Mouse (Mus musculus): ENCODE measurements around the gene Tap1. TPM values are rescaled to one million over a fixed set of nuclear protein-coding genes. Genes with fewer than 3 reads are reported as not detected.
"Not testable (repeated sequence)": the region's sequence is repeated elsewhere in the genome, so short reads cannot be mapped to it uniquely, and the experiment has no call there.

Tap1 gene
- polyA plus RNA-seq, 1 experiment from 2014 or later = 8.4 TPM

- H3K4me2 ChIP-seq (replicated peaks); H3K36me3 ChIP-seq: not testable (repeated sequence)
Measured at GRCm38 (mm10) chr17:34220401-34220800, 33.0 kb downstream of the Tap1 start.

GRCm38 (mm10) chr17:34224816-34225215 lies 37.5 kb downstream of the Tap1 start:
- 90% methylated on average over 3 of the region's 3 CpGs for WGBS
- Histone ChIP-seq H3K36me3 (no peaks in the 10 kb centered on the region), H3K9me3 (peaks cover 9% of the 10 kb centered on the region; the same call in 1 of the 2 replicates), H3K27ac (no peak overlapping the region), H3K27me3 (no peaks in the 10 kb centered on the region), H3K4me2 (replicated peaks) (no peak overlapping the region), H3K4me1 (no peaks in the 10 kb centered on the region), H3K9ac (no peak overlapping the region), H3K4me3 (no peak overlapping the region)
- no peak for ATAC-seq (ENCODE audit: low FRiP score, low read depth)

More at GRCm38 (mm10) chr17:34220401-34220800, 33.0 kb downstream of the Tap1 start:
- not testable (repeated sequence) for H3K27ac ChIP-seq; ATAC-seq (ENCODE audit: low FRiP score, low read depth); H3K9me3 ChIP-seq; H3K4me3 ChIP-seq; H3K4me1 ChIP-seq; H3K9ac ChIP-seq
- H3K27me3 ChIP-seq = peaks cover 14% of the 10 kb centered on the region
- WGBS = 85% methylated on average over 9 of the region's 16 CpGs

GRCm38 (mm10) chr17:34225426-34225825 lies 38.1 kb downstream of the Tap1 start:
- Histone ChIP-seq H3K9ac (no peak overlapping the region), H3K4me2 (replicated peaks) (no peak overlapping the region), H3K36me3 (no peaks in the 10 kb centered on the region), H3K4me3 (no peak overlapping the region), H3K27ac (no peak overlapping the region), H3K4me1 (no peaks in the 10 kb centered on the region), H3K27me3 (no peaks in the 10 kb centered on the region), H3K9me3 (peaks cover 9% of the 10 kb centered on the region; the same call in 1 of the 2 replicates)
- no peak for ATAC-seq (ENCODE audit: low FRiP score, low read depth)
- 93% methylated on average over 8 of the region's 8 CpGs for WGBS

DNA sequence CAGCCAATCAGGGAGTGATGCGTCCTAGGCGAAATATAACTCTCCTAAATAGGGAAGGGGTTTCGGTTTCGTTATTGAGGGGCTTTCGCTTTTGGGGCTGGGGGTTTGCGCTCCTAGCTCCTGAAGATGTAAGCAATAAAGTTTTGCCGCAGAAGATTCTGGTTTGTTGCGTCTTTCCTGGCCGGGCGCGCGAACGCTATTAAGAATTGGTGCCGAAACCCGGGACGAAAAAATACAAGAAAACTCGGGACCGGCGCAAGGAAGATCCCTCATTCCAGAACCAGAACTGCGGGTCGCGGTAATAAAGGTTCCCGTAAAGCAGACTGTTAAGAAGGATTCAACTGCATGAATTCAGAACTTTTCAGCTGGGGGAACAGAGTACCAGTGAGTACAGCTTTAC lies 38.6 kb downstream of the Tap1 start:
- ATAC-seq (ENCODE audit: low FRiP score, low read depth) = not testable (repeated sequence)

DNA sequence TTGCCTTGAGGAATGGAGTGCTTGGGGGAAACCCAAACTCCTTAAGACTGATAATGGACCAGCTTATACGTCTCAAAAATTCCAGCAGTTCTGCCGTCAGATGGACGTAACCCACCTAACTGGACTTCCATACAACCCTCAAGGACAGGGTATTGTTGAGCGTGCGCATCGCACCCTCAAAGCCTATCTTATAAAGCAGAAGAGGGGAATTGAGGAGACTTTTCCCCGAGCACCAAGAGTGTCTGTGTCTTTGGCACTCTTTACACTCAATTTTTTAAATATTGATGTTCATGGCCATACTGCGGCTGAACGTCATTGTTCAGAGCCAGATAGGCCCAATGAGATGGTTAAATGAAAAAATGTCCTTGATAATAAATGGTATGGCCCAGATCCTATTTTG lies 43.6 kb downstream of the Tap1 start:
- H3K4me1 ChIP-seq; H3K27ac ChIP-seq; ATAC-seq (ENCODE audit: low FRiP score, low read depth); H3K27me3 ChIP-seq; H3K9me3 ChIP-seq; H3K4me2 ChIP-seq (replicated peaks); H3K4me3 ChIP-seq; H3K9ac ChIP-seq; H3K36me3 ChIP-seq: not testable (repeated sequence)
- WGBS = 94% methylated on average over 9 of the region's 9 CpGs

More for the DNA sequence above, 38.6 kb downstream of the Tap1 start:
- H3K27me3 ChIP-seq; H3K4me3 ChIP-seq; H3K27ac ChIP-seq; H3K4me1 ChIP-seq; H3K9me3 ChIP-seq; H3K4me2 ChIP-seq (replicated peaks); H3K36me3 ChIP-seq; H3K9ac ChIP-seq: not testable (repeated sequence)
- 97% methylated on average over 15 of the region's 23 CpGs for WGBS

GRCm38 (mm10) chr17:34232021-34232420 lies 44.7 kb downstream of the Tap1 start:
- 83% methylated on average over 7 of the region's 7 CpGs for WGBS

GRCm38 (mm10) chr17:34234926-34235325 lies 47.6 kb downstream of the Tap1 start:
- Histone ChIP-seq H3K27ac (no peak overlapping the region), H3K4me2 (replicated peaks) (no peak overlapping the region), H3K9me3 (no peaks in the 10 kb centered on the region), H3K36me3 (no peaks in the 10 kb centered on the region), H3K4me1 (no peaks in the 10 kb centered on the region), H3K4me3 (no peak overlapping the region), H3K27me3 (no peaks in the 10 kb centered on the region), H3K9ac (no peak overlapping the region)
- 45% methylated on average over 9 of the region's 9 CpGs for WGBS
- ATAC-seq (ENCODE audit: low FRiP score, low read depth) = no peak

More at GRCm38 (mm10) chr17:34232021-34232420, 44.7 kb downstream of the Tap1 start:
- ATAC-seq (ENCODE audit: low FRiP score, low read depth); H3K4me1 ChIP-seq; H3K4me3 ChIP-seq; H3K9me3 ChIP-seq; H3K4me2 ChIP-seq (replicated peaks); H3K27me3 ChIP-seq; H3K36me3 ChIP-seq; H3K9ac ChIP-seq; H3K27ac ChIP-seq: not testable (repeated sequence)

DNA sequence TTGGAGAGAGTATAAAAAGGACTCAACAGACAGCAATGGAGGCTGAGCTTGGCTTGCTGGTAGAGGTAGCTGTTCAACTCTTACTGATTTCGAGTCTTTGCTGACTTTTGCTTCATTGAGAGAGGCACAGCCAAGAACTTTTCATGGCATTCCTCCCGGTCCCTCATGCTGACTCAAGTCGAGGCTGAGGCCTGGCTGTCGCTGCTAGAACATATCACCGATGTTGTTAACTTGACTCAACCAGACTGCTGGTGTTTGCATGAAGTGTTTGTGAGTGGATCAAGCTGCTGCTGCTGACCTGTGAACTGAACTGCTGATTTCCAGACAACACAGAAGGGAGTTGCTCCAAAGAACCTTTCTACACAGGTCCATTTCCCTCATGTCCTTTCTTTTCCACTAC lies 49.3 kb downstream of the Tap1 start:
- Histone ChIP-seq H3K9ac (no peak overlapping the region), H3K27ac (no peak overlapping the region), H3K4me1 (no peaks in the 10 kb centered on the region), H3K4me2 (replicated peaks) (no peak overlapping the region), H3K9me3 (peaks cover 3% of the 10 kb centered on the region; the same call in 1 of the 2 replicates), H3K27me3 (no peaks in the 10 kb centered on the region), H3K36me3 (no peaks in the 10 kb centered on the region), H3K4me3 (no peak overlapping the region)
- 82% methylated on average over 5 of the region's 5 CpGs for WGBS
- no peak for ATAC-seq (ENCODE audit: low FRiP score, low read depth)

DNA sequence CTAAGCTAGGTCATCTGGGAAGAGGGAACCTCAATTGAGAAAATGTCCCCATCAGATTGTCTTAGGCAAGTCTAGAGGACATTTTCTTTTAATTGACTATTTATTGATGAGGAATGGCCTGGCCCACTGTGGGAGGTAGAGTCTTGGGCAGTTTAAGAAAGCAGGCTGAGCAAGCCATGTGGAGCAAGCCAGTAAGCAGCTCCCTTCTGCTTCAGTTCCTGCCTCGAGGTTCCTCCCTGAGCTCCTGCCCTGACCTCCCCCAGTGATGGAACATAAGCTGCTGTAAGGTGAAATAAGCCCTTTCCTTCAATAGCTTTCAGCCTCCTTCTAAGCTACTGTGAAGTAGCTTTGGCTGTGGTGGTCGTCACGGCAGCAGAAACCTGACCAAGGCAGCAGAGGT lies 50.4 kb downstream of the Tap1 start:
- WGBS = 85% methylated on average over 3 of the region's 3 CpGs
- no peak overlapping the region for H3K4me3 ChIP-seq
- no peaks in the 10 kb centered on the region for H3K27me3 ChIP-seq
- H3K4me1 ChIP-seq = no peaks in the 10 kb centered on the region
- H3K9me3 ChIP-seq = peaks cover 9% of the 10 kb centered on the region; the same call in 1 of the 2 replicates
- H3K36me3 ChIP-seq = no peaks in the 10 kb centered on the region
- H3K27ac ChIP-seq = no peak overlapping the region
- no peak overlapping the region for H3K4me2 ChIP-seq (replicated peaks)
- no peak overlapping the region for H3K9ac ChIP-seq
- no peak for ATAC-seq (ENCODE audit: low FRiP score, low read depth)

GRCm38 (mm10) chr17:34238706-34239105 lies 51.4 kb downstream of the Tap1 start, which contains the start of gene H2-Ob:
Gene H2-Ob (plus strand): TSS chr17:34238903.
- H3K4me2 ChIP-seq (replicated peaks) = no peak within 1 kb of the TSS
- no peaks in the 10 kb centered on the region for H3K4me1 ChIP-seq
- H3K9ac ChIP-seq = no peak within 1 kb of the TSS
- no peaks in the 10 kb centered on the region for H3K36me3 ChIP-seq
- no peaks in the 10 kb centered on the region for H3K27me3 ChIP-seq
- no peak within 1 kb of the TSS for H3K27ac ChIP-seq
- WGBS = 63% methylated on average over 3 of the region's 3 CpGs
- no peak for ATAC-seq (ENCODE audit: low FRiP score, low read depth)
- H3K9me3 ChIP-seq = peaks cover 9% of the 10 kb centered on the region; the same call in 1 of the 2 replicates
- no peak within 1 kb of the TSS for H3K4me3 ChIP-seq

- no peak for ATAC-seq (ENCODE audit: low FRiP score, low read depth)
- H3K4me1 ChIP-seq = no peaks in the 10 kb centered on the region
- 65% methylated on average over 10 of the region's 10 CpGs for WGBS
- no peak overlapping the region for H3K4me2 ChIP-seq (replicated peaks)
- no peak overlapping the region for H3K9ac ChIP-seq
- H3K27me3 ChIP-seq = no peaks in the 10 kb centered on the region
- no peak overlapping the region for H3K4me3 ChIP-seq
- no peak overlapping the region for H3K27ac ChIP-seq
- peaks cover 9% of the 10 kb centered on the region; the same call in 1 of the 2 replicates for H3K9me3 ChIP-seq
- H3K36me3 ChIP-seq = no peaks in the 10 kb centered on the region
Measured at GRCm38 (mm10) chr17:34239601-34240041, 52.3 kb downstream of the Tap1 start.

DNA sequence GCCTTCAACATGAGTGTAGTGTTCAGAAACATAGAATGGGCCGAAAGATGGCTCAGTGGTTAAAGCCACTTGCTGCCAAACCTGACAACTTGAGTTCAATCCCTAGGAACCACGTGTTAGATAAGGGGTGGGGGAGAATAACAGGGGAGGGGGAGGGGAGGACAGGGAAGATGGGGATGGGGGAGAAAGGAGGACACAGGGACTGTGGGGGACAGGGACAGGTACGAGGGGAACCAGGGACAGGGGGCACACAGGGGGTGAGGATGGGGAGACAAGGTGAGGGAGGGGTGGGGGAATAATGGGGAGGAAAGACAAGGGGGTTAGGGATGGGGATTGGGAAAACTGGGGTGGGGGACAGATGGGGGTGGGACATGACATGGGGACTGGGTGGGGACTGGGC lies 53.0 kb downstream of the Tap1 start:
- no peak overlapping the region for H3K4me2 ChIP-seq (replicated peaks)
- ATAC-seq (ENCODE audit: low FRiP score, low read depth) = no peak
- no peak overlapping the region for H3K9ac ChIP-seq
- no peaks in the 10 kb centered on the region for H3K4me1 ChIP-seq
- peaks cover 9% of the 10 kb centered on the region; the same call in 1 of the 2 replicates for H3K9me3 ChIP-seq
- no peaks in the 10 kb centered on the region for H3K27me3 ChIP-seq
- H3K36me3 ChIP-seq = no peaks in the 10 kb centered on the region
- no peak overlapping the region for H3K4me3 ChIP-seq
- WGBS = 67% methylated on average over 3 of the region's 3 CpGs
- no peak overlapping the region for H3K27ac ChIP-seq

DNA sequence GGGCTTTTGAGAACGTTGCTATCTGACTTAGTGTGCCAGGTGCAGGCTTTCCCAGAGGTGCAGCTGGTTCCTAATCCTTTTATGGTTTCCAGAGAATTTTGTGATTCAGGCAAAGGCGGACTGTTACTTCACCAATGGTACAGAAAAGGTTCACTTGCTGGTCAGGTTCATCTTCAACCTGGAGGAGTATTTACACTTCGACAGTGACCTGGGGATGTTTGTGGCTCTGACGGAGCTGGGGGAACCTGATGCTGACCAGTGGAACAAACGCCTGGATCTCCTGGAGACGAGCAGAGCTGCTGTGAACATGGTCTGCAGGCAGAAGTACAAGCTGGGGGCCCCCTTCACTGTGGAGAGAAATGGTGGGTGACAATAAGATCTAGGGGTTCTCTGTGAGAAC lies 53.6 kb downstream of the Tap1 start:
- no peak overlapping the region for H3K9ac ChIP-seq
- H3K4me3 ChIP-seq = no peak overlapping the region
- H3K27me3 ChIP-seq = no peaks in the 10 kb centered on the region
- H3K27ac ChIP-seq = no peak overlapping the region
- no peak overlapping the region for H3K4me2 ChIP-seq (replicated peaks)
- H3K4me1 ChIP-seq = no peaks in the 10 kb centered on the region
- WGBS = 75% methylated on average over 6 of the region's 6 CpGs
- peaks cover 9% of the 10 kb centered on the region; the same call in 1 of the 2 replicates for H3K9me3 ChIP-seq
- ATAC-seq (ENCODE audit: low FRiP score, low read depth) = no peak
- H3K36me3 ChIP-seq = no peaks in the 10 kb centered on the region
